Mouse (Mus musculus) neutrophil, adult 83 days (primary cell): Measurements from ENCODE around the gene Casq1. TPM values are rescaled to one million over a fixed set of nuclear protein-coding genes. Genes with fewer than 3 reads are reported as not detected.

Experiments
- total RNA-seq, 2 experiments: library from RNA; stranded (reverse); gene quantifications; one replicate each; pipeline ENCODE4 v1.2.4; 2023

The Casq1 gene
- not detected for total RNA-seq

GRCm38 (mm10) chr1:172219451-172220406, at the start of gene Casq1:
Casq1 (minus strand) TSS chr1:172219868.

GRCm38 (mm10) chr1:172261477-172262078, 41.9 kb upstream of the Casq1 start, which contains the start of gene Igsf8:
Igsf8 (plus strand) TSS chr1:172261641.

GRCm38 (mm10) chr1:172258314-172258713, 38.6 kb upstream of the Casq1 start, which contains the start of gene Atp1a4:
Atp1a4 (minus strand) TSS chr1:172258414.

DNA sequence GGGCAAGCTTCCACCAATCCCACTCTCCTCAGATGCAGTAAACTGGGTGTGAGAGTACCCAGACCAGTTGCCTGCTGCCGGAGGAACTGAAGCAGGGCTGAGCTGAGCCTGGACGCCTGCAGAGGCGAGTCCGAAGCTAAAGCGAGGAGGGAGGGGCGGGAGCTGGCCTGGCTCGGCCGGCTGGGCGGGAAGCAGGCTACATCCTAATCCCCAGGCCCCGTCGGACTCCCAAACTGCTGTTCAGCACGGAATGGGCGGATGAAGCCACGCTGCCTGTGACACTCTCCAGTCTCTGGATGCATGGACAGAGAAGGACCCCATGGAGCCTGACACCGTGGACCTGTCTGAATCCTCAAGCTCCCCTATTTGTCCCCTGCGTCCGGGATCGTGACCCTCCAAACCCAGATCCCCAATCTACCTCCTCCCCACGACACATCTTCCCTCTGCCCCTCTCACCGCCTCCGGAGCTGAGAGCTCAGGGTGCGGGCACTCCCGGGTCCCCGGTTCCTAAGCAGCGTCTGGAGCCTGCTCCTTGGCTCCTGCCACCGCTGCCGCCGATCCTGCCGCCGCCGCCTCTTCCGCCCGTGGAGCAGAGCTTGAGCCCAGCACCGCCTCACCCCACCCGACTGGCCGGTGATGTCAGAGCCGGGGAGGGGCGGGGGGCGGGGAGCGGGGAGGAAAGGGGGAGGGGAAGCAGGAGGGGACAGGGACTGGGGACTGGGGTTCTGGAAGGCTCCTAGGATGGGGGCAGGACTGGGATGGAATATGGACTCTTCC, 13.3 kb downstream of the Casq1 start, which contains the start of gene Pea15a:
Pea15a (minus strand) TSS at position 664 of the 777 bp plus-strand sequence.

Other genes with a start within 250 kb of the Casq1 start
- 1 to 10 TPM; 1.5 to 2.1 TPM for gene Vangl2, start 191.4 kb downstream of the Casq1 start, total RNA-seq
- gene Nhlh1, start 162.3 kb downstream of the Casq1 start, total RNA-seq: not detected
- 100 to 1,000 TPM; 112 to 123 TPM for gene Copa, start 137.3 kb downstream of the Casq1 start, total RNA-seq
- gene Ncstn, start 137.1 kb downstream of the Casq1 start, total RNA-seq: 10 to 100 TPM; 82.2 to 85.8 TPM
- gene Pex19, start 93.1 kb downstream of the Casq1 start, total RNA-seq: 10 to 100 TPM; 29.5 to 34.0 TPM
- gene Dcaf8, start 71.8 kb downstream of the Casq1 start, total RNA-seq: 10 to 100 TPM; 48.5 to 55.6 TPM
- gene Pea15a, start 13.1 kb downstream of the Casq1 start, total RNA-seq: 1 to 10 TPM; 6.4 to 6.6 TPM
- gene Atp1a4, start 38.5 kb upstream of the Casq1 start, total RNA-seq: not detected
- gene Igsf8, start 41.8 kb upstream of the Casq1 start, total RNA-seq: 10 to 100 TPM; 23.1 to 24.0 TPM
- not detected for gene Atp1a2, start 78.2 kb upstream of the Casq1 start, total RNA-seq
- not detected for gene Kcnj9, start 109.5 kb upstream of the Casq1 start, total RNA-seq
- gene Kcnj10, start 121.3 kb upstream of the Casq1 start, total RNA-seq: 1 to 10 TPM; 1.6 to 3.3 TPM
- gene Pigm, start 156.7 kb upstream of the Casq1 start, total RNA-seq: 10 to 100 TPM; 15.4 to 15.9 TPM